Mouse (Mus musculus): ENCODE results near the gene 6430571L13Rik. TPM values are rescaled to one million over a fixed set of nuclear protein-coding genes. Genes with fewer than 3 reads are reported as not detected.
"Not testable (repeated sequence)": the region's sequence is repeated elsewhere in the genome, so short reads cannot be mapped to it uniquely, and the experiment has no call there.

The 6430571L13Rik gene
- polyA plus RNA-seq, 1 experiment from 2014 or later, result 0.79 TPM

DNA sequence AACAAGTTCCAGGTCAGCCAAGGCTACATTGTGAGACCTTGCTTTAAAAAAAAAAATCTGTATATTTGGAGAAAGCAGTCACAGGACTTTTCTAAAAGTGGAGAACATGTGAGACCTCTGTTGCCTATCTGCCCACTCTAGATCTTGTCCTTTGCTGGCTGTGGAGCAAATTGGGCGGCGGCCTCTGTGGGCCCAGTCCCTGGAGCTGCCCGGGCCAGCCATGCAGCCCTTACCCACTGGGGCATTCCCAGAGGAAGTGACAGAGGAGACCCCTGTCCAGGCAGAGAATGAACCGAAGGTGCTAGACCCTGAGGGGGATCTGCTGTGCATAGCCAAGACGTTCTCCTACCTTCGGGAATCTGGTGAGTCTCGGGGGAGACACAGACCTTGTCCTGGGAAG, 40.6 kb upstream of the 6430571L13Rik start:
- Histone ChIP-seq H3K9ac (no peak overlapping the region), H3K36me3 (peaks cover 16% of the 10 kb centered on the region; the same call in 1 of the 2 replicates), H3K4me1 (peaks cover 44% of the 10 kb centered on the region), H3K4me3 (no peak overlapping the region), H3K27ac (no peak overlapping the region), H3K4me2 (0 out of 2 replicates have a peak overlapping the region, but pooled peaks have one; percentile 92), H3K9me3 (no peaks in the 10 kb centered on the region), H3K27me3 (no peaks in the 10 kb centered on the region)
- ATAC-seq (ENCODE audit: borderline replicate concordance, extremely low read depth, low FRiP score, low TSS enrichment), result no peak
- 84% methylated on average over 7 of the region's 7 CpGs for WGBS

DNA sequence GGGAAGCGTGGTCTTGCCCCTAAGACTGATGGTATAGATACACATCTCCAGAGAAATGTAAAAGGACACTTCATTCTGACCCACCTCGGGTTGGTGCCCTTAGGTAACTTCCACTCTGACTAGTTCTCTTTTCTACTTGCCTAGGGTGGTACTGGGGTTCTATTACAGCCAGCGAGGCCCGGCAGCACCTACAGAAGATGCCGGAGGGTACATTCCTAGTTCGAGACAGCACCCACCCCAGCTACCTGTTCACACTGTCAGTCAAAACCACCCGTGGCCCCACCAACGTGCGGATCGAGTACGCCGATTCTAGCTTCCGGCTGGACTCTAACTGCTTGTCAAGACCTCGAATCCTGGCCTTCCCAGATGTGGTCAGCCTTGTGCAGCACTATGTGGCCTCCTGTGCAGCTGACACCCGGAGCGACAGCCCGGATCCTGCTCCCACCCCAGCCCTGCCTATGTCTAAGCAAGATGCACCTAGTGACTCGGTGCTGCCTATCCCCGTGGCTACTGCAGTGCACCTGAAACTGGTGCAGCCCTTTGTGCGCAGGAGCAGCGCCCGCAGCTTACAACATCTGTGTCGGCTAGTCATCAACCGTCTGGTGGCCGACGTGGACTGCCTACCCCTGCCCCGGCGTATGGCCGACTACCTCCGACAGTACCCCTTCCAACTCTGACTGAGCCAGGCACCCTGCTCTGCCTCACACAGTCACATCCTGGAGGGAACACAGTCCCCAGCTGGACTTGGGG, 40.0 kb upstream of the 6430571L13Rik start:
- Histone ChIP-seq H3K4me2 (no peak overlapping the region), H3K27ac (no peak overlapping the region), H3K36me3 (peaks cover 16% of the 10 kb centered on the region; the same call in 1 of the 2 replicates), H3K9ac (no peak overlapping the region), H3K27me3 (no peaks in the 10 kb centered on the region), H3K4me1 (peaks cover 47% of the 10 kb centered on the region), H3K9me3 (no peaks in the 10 kb centered on the region), H3K4me3 (no peak overlapping the region)
- no peak for ATAC-seq (ENCODE audit: borderline replicate concordance, extremely low read depth, low FRiP score, low TSS enrichment)
- 88% methylated on average over 30 of the region's 30 CpGs for WGBS

DNA sequence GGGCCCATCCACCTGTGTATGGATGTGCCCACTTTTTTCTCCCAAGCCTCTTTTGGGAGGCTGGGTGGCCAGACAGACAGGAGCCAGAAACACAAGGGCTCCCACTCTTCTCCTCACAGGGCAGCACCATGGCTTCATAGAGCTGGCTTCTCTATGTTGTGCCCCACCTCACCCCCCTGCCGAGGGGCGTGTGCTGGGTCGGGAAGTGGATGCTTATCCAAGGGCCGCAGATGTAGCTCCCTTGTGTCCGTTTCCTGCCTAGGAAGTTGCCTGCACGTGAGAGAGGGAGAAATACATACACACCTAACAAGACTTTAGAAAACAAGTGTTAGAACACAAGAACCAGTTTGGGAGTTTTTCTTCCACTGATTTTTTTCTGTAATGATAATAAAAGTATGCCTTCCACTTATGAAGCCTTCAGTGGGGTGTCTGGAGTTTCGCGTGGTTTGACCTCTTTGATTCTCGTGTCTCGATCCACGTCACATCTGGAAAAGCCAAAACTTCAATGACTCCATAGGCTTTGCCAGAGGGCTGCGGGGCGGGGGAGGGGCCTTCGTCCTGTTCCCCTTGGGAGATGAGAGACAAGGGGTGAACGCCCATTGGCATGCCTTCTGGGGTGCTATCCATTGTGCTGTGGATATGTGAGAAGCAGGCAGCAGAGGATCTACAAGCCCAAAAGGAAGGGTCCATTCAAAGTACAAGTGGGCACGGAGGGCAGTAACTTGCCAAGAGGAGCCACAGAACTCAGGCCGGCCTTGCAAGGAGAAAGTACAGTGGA, 38.7 kb upstream of the 6430571L13Rik start:
- Histone ChIP-seq H3K4me2 (no peak overlapping the region), H3K4me3 (no peak overlapping the region), H3K9me3 (no peaks in the 10 kb centered on the region), H3K9ac (no peak overlapping the region), H3K4me1 (peaks cover 51% of the 10 kb centered on the region), H3K36me3 (peaks cover 16% of the 10 kb centered on the region; the same call in 1 of the 2 replicates), H3K27me3 (no peaks in the 10 kb centered on the region), H3K27ac (peak overlapping the region; percentile 43)
- no peak for ATAC-seq (ENCODE audit: borderline replicate concordance, extremely low read depth, low FRiP score, low TSS enrichment)
- WGBS, result 73% methylated on average over 17 of the region's 17 CpGs

DNA sequence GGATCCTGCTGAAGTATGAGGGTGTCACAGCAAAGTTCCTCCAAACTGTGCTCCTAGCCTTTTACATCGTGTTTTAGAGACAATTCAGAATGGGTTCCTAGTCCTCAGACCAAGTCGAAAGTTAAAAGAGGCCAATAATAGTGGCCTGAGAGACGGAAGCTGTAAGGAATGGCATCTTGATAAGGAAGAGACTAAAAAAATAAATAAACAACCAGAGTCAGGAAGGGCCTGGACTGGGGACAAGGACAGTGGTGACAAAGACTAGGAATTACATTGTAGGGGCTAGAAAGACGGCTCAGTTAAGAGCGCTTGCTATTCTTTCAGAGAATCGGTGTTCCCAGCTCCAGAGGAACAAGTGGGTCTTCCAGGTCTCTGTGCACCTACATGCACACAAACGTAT, 37.8 kb upstream of the 6430571L13Rik start:
- peaks cover 16% of the 10 kb centered on the region; the same call in 1 of the 2 replicates for H3K36me3 ChIP-seq
- H3K27me3 ChIP-seq, result no peaks in the 10 kb centered on the region
- peak overlapping the region; percentile 43 for H3K27ac ChIP-seq
- no peaks in the 10 kb centered on the region for H3K9me3 ChIP-seq
- H3K4me3 ChIP-seq, result no peak overlapping the region
- H3K4me1 ChIP-seq, result peaks cover 55% of the 10 kb centered on the region
- ATAC-seq (ENCODE audit: borderline replicate concordance, extremely low read depth, low FRiP score, low TSS enrichment), result no peak
- H3K4me2 ChIP-seq, result no peak overlapping the region
- WGBS, result 49% methylated on average over 7 of the region's 7 CpGs
- no peak overlapping the region for H3K9ac ChIP-seq

DNA sequence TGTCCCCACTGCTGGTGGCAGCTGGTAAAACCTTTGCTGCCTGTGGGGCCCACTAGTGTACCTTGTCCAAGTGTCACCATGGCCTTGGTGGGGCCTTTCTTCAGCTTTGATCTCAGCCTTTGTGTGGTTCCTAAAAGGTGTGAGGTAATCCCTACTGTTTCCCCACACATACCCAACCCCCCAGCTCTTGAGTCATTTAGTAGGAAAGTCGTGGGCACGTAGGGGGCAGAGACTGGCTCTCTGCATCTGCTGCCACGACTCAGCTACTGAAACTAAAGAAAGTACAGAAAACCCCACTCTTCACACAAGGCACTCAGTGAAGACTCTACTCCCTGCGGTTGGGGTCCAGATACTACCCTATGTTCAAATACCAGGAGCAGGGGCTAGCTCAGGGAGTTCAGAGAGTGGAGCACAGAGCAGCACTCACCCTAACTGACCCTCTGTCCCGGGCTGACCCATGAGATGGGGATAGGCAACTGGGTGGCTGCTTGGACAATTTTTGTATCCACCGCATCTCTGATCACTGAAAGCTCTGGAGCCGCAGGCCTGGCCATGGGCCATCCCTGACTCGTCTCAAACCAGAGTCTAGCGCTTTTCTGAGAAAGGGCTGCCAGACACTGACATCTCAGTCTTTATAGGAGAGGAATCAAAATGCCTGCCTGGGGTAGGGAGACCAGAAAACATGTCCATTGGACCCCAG, 37.1 kb upstream of the 6430571L13Rik start:
- Histone ChIP-seq H3K9ac (no peak overlapping the region), H3K9me3 (no peaks in the 10 kb centered on the region), H3K4me3 (no peak overlapping the region), H3K4me1 (peaks cover 55% of the 10 kb centered on the region), H3K27me3 (no peaks in the 10 kb centered on the region), H3K36me3 (peaks cover 16% of the 10 kb centered on the region; the same call in 1 of the 2 replicates), H3K4me2 (no peak overlapping the region), H3K27ac (peak overlapping the region; percentile 43)
- ATAC-seq (ENCODE audit: borderline replicate concordance, extremely low read depth, low FRiP score, low TSS enrichment), result no peak
- 64% methylated on average over 9 of the region's 9 CpGs for WGBS

DNA sequence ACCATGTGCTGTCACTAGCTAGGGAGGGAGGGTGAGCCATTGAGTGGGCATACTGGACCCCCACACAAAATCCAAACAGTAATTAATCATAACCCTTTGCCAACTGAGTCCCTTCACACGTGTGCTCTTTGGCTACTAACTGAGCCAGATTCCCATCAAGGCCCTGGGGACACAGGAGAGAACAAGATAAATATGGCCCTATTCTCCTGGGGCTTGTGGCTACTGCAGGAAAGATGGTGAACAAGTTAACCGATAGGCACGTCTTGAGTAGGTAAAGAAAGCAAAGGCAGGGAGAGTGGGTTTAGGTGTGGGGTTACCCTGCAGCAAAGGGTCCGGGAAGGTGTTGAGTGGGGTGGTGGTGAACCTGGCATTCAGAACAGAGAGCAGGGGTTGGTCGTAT, 36.5 kb upstream of the 6430571L13Rik start:
- Histone ChIP-seq H3K9me3 (no peaks in the 10 kb centered on the region), H3K9ac (no peak overlapping the region), H3K27me3 (no peaks in the 10 kb centered on the region), H3K27ac (no peak overlapping the region), H3K4me2 (no peak overlapping the region), H3K4me1 (peaks cover 53% of the 10 kb centered on the region), H3K36me3 (peaks cover 16% of the 10 kb centered on the region; the same call in 1 of the 2 replicates), H3K4me3 (no peak overlapping the region)
- no peak for ATAC-seq (ENCODE audit: borderline replicate concordance, extremely low read depth, low FRiP score, low TSS enrichment)
- WGBS, result 82% methylated on average over 5 of the region's 5 CpGs

DNA sequence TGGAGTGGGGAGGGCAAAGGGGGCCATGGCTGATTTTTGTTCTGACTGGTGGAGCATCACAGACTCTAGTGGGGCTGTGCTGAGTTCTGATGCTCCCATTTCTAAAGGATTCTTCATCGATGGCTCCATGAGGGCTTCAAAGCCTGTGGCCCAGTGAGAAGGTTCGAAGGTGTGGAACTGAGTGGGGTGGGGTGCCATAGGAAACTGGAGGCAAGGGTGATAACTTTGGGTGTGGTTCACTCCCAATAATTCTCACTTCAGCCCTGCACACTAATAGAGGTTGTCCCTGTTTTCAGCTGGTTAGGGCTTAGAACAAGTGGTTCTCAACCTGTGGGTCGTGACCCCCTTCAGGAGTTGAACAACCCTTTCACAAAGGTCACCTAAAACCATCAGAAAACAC, 36.0 kb upstream of the 6430571L13Rik start:
- H3K36me3 ChIP-seq, result peaks cover 16% of the 10 kb centered on the region; the same call in 1 of the 2 replicates
- peaks cover 49% of the 10 kb centered on the region for H3K4me1 ChIP-seq
- H3K4me3 ChIP-seq, result no peak overlapping the region
- no peak overlapping the region for H3K9ac ChIP-seq
- no peak for ATAC-seq (ENCODE audit: borderline replicate concordance, extremely low read depth, low FRiP score, low TSS enrichment)
- no peaks in the 10 kb centered on the region for H3K27me3 ChIP-seq
- H3K27ac ChIP-seq, result no peak overlapping the region
- WGBS, result 94% methylated on average over 3 of the region's 3 CpGs
- no peaks in the 10 kb centered on the region for H3K9me3 ChIP-seq
- no peak overlapping the region for H3K4me2 ChIP-seq

DNA sequence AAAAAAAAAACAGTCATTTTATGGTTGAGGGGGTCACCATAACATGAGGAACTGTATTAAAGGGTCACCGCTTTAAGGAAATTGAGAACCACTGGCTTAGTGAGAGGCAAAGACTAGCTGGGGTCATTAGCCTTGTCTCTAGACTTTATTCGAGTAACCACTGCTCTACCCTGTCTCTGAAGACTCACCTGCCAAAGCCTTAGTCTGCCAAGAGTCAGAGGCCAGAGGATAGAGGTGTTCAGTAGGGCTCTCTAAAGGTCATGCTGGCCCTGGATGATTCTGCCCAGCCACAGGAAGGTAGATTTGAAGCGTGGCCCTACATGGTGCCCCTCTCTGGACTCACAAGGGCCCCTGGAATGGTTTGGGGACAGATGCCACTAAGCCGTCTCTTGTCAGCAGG, 35.4 kb upstream of the 6430571L13Rik start:
- no peak for ATAC-seq (ENCODE audit: borderline replicate concordance, extremely low read depth, low FRiP score, low TSS enrichment)
- H3K27me3 ChIP-seq, result no peaks in the 10 kb centered on the region
- no peak overlapping the region for H3K9ac ChIP-seq
- peaks cover 49% of the 10 kb centered on the region for H3K4me1 ChIP-seq
- H3K4me3 ChIP-seq, result no peak overlapping the region
- H3K27ac ChIP-seq, result peak overlapping the region; percentile 92
- H3K36me3 ChIP-seq, result peaks cover 16% of the 10 kb centered on the region; the same call in 1 of the 2 replicates
- no peak overlapping the region for H3K4me2 ChIP-seq
- WGBS, result 68% methylated on average over 4 of the region's 4 CpGs
- H3K9me3 ChIP-seq, result no peaks in the 10 kb centered on the region

DNA sequence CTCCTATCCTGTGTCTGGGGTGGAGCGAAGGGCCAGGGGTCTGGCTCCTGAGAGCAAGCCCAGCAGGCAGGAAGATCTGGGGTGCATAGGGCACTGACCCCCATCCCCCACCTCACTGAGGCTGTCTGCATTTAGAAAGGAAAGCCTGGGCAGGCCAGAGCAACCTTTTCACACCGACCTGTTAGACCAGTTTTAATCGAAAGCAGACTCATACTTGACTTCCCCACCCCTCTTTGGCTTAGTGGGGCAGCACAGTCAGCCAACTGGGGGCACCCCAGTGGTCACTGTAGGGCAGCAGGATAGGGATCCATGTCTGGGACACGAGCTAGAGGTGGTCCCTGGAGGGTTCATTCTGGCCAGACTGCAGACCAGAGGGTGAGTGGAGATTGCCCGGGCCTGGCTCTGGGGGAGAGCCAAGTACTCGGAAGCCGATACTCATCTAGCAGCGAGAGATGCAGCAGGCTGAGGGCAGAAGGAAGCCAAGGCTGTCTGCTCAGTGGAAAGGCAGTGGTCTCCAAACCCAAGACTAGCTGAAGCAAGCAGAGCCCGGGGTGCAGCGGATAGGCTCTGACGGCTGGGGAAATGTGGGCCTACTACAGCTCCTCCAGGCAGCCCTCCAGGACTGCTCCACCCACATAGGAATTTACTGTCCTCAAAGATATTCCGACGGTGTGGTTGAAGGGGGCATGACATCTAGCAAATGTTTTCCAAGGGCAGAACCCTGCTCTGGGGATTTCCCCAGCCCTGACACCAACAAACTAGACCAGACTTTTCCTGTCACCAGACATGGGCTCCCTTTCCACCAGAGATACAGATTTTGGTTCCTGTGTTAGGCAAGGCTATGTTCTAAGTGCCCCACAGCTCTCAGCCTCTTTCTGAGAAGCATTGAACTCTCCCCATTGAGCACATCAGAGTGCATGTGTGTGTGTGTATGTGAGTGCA, 34.5 kb upstream of the 6430571L13Rik start:
- peak overlapping the region; percentile 29; the same call in 1 of the 2 replicates for H3K4me2 ChIP-seq
- H3K27me3 ChIP-seq, result no peaks in the 10 kb centered on the region
- H3K9me3 ChIP-seq, result no peaks in the 10 kb centered on the region
- whole genome bisulfite sequencing, result 37% methylated on average over 13 of the region's 13 CpGs
- no peak overlapping the region for H3K9ac ChIP-seq
- peaks cover 8% of the 10 kb centered on the region; the same call in 1 of the 2 replicates for H3K36me3 ChIP-seq
- H3K4me1 ChIP-seq, result peaks cover 49% of the 10 kb centered on the region
- ATAC-seq (ENCODE audit: borderline replicate concordance, extremely low read depth, low FRiP score, low TSS enrichment), result no peak
- peak overlapping the region; percentile 92 for H3K27ac ChIP-seq
- H3K4me3 ChIP-seq, result no peak overlapping the region

DNA sequence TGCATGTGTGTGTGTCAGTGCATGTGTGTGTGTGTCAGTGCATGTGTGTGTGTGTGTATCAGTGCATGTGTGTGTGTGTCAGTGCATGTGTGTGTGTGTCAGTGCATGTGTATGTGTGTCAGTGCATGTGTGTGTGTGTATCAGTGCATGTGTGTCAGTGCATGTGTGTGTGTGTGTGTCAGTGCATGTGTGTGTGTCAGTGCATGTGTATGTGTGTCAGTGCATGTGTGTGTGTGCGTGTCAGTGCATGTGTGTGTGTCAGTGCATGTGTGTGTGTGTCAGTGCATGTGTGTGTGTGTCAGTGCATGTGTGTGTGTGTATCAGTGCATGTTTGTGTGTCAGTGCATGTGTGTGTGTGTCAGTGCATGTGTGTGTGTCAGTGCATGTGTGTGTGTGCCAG, 33.7 kb upstream of the 6430571L13Rik start:
- not testable (repeated sequence) for H3K4me3 ChIP-seq; H3K4me2 ChIP-seq; ATAC-seq (ENCODE audit: borderline replicate concordance, extremely low read depth, low FRiP score, low TSS enrichment); H3K27me3 ChIP-seq; H3K9me3 ChIP-seq; H3K9ac ChIP-seq; H3K36me3 ChIP-seq
- 95% methylated on average over 1 of the region's 1 CpGs for whole genome bisulfite sequencing
- peaks cover 49% of the 10 kb centered on the region for H3K4me1 ChIP-seq
- H3K27ac ChIP-seq, result peak overlapping the region; percentile 92
